Mouse (Mus musculus) macrophage (primary cell): ENCODE data around the gene Gm21586. TPM values are rescaled to one million over a fixed set of nuclear protein-coding genes. Genes with fewer than 3 reads are reported as not detected.
"Not testable (repeated sequence)": the region's sequence is repeated elsewhere in the genome, so short reads cannot be mapped to it uniquely, and the experiment has no call there.

Source experiments
- H3K27ac ChIP-seq: fragments of 350-480 bp; formaldehyde crosslinking; 2 replicates; pipeline ENCODE4 v1.9.0; 2021
- H3K36me3 ChIP-seq: fragments of 350-480 bp; formaldehyde crosslinking; 2 replicates; pipeline ENCODE4 v1.9.0; 2021; ENCODE audit errors: inconsistent target
- H3K4me3 ChIP-seq: fragments of 350-480 bp; formaldehyde crosslinking; 2 replicates; pipeline ENCODE4 v1.9.0; 2021; ENCODE audit errors: inconsistent target
- H3K79me2 ChIP-seq: fragments of 350-480 bp; formaldehyde crosslinking; 2 replicates; pipeline ENCODE4 v1.9.0; 2021; ENCODE audit errors: inconsistent target
- WGBS: methylation state at CpG from one replicate; pipeline ENCODE4 v1.1.7; 2026; ENCODE audit warnings: inconsistent platforms; ENCODE audit not compliant: missing documents; 5-methylcytosine and 5-hydroxymethylcytosine counted together
- polyA plus RNA-seq: library from polyadenylated mRNA; stranded (reverse); fragments of 250-400 nt; gene quantifications from 3 replicates; pipeline ENCODE4 v1.2.4, GENCODE M21; 2018; ENCODE audit warnings: inconsistent platforms
- total RNA-seq, 78 experiments: library from RNA; depleted of rRNA; stranded (reverse); fragments of 250-400 nt; gene quantifications; 1 replicate in 9 of 78; 2 replicates in 24 of 78; 3 replicates in 43 of 78; 4 replicates in 2 of 78; pipeline ENCODE4 v1.2.4; 2018; ENCODE audit warnings: inconsistent platforms in 56 of 78

Gene Gm21586
- not detected for total RNA-seq (2018; cell fraction: chromatin; rRNA removed)
- total RNA-seq (2018; cell fraction: cytosol; rRNA removed) = not detected
- total RNA-seq (2018; cell fraction: nucleus; rRNA removed) = not detected
- polyA plus RNA-seq = not detected in 3 replicates

GRCm38 (mm10) chr4:42439078-42439477, at the start of gene Gm21586:
TSS of gene Gm21586 (plus strand) at chr4:42439378.
- not testable (repeated sequence) for H3K79me2 ChIP-seq, H3K4me3 ChIP-seq, H3K27ac ChIP-seq, H3K36me3 ChIP-seq
- no CpG with 5 or more reads among the region's 18 CpGs for WGBS

- not testable (repeated sequence) for H3K27ac ChIP-seq, H3K4me3 ChIP-seq, H3K79me2 ChIP-seq, H3K36me3 ChIP-seq
- WGBS = no CpG with 5 or more reads among the region's 5 CpGs
Measured at GRCm38 (mm10) chr4:42466452-42466851, 27.3 kb downstream of the Gm21586 start, which contains the start of gene Gm2163. TSS of gene Gm2163 (plus strand) at chr4:42466752.

Other genes with a start within 250 kb of the Gm21586 start
- gene Gm10600, start 198.7 kb upstream of the Gm21586 start, polyA plus RNA-seq = not detected in 3 replicates
- gene Ccl21b, start 183.6 kb upstream of the Gm21586 start, polyA plus RNA-seq = not detected in 3 replicates
- gene Gm21953, start 145.1 kb upstream of the Gm21586 start, polyA plus RNA-seq = not detected in 3 replicates
- gene Fam205a3, start 121.0 kb upstream of the Gm21586 start, polyA plus RNA-seq = not detected in 3 replicates
- not detected in 3 replicates for gene Gm2163, start 27.4 kb downstream of the Gm21586 start, polyA plus RNA-seq
- gene Fam205a2, start 88.8 kb downstream of the Gm21586 start, polyA plus RNA-seq = not detected in 3 replicates
- gene Gm10591, start 172.8 kb downstream of the Gm21586 start, polyA plus RNA-seq = not detected in 3 replicates
- not detected in 3 replicates for gene Gm2564, start 190.3 kb downstream of the Gm21586 start, polyA plus RNA-seq
- not detected in 3 replicates for gene Ccl27b, start 215.9 kb downstream of the Gm21586 start, polyA plus RNA-seq
- gene Il11ra2, start 222.5 kb downstream of the Gm21586 start, polyA plus RNA-seq = not detected in 3 replicates